Mouse (Mus musculus): ENCODE results near the gene Cldn6.

DNA sequence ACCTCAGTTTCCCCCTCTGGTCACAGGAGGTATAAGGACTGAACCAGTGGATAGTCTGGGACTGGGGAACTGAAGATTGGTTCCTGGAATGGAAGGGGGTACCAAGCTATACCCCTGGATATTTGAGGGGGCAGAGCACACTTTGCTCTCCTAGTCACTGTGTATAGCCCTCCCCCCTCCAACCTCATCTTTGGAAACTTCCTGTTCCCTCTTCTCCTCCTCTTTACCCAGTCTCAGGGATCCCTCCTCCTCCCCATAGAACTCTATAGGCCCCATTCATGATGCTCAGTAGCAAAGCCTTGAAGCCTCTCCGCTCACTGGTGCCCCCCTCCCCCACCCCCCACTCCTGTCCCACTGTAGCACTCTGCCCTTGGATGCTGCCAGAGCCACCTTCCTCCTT is 40.4 kb downstream of the Cldn6 start:
- TF ChIP-seq CTCF (conservative IDR thresholded peaks at IDR 0.05 in 1 of 2, IDR thresholded peaks at IDR 0.05 in 1 of 2; ENCODE audit: low read depth in 2 of 2, low read length in 2 of 2) (no peak), EP300 (IDR thresholded peaks at IDR 0.05; ENCODE audit: low read length) (no peak), POLR2A (IDR thresholded peaks at IDR 0.05; ENCODE audit: low read depth, low read length) (no peak), UBTF (IDR thresholded peaks at IDR 0.05; ENCODE audit: low read depth, low read length) (no peak), MAX (IDR thresholded peaks at IDR 0.05; ENCODE audit: low read length) (no peak), ZKSCAN1 (IDR thresholded peaks at IDR 0.05; ENCODE audit: borderline replicate concordance, low read depth, low read length) (no peak), MAFK (IDR thresholded peaks at IDR 0.05; ENCODE audit: insufficient replicate concordance, low read length) (no peak), TCF12 (IDR thresholded peaks at IDR 0.05; ENCODE audit: low read depth, low read length) (no peak), HCFC1 (IDR thresholded peaks at IDR 0.05; ENCODE audit: low read depth, low read length) (no peak), BHLHE40 (IDR thresholded peaks at IDR 0.05; ENCODE audit: low read depth, low read length) (no peak)
